Mouse (Mus musculus) CH12.LX (cell line): ENCODE data around the gene Notch3. TPM values are rescaled to one million over a fixed set of nuclear protein-coding genes. Genes with fewer than 3 reads are reported as not detected.

ENCODE experiments used
- DNase-seq: peaks from one replicate; pipeline ENCODE4 v3.0.0-alpha.2; 2013; ENCODE audit errors: extremely low read depth
- H3K27ac ChIP-seq: 2 replicates; pipeline ENCODE4 v1.5.1; 2012; ENCODE audit warnings: low read depth, mild to moderate bottlenecking, control low read depth, moderate library complexity; ENCODE audit not compliant: insufficient read depth
- H3K27me3 ChIP-seq: replicated peaks from 2 replicates; pipeline ENCODE3; 2012; ENCODE audit warnings: inconsistent platforms
- H3K36me3 ChIP-seq, 2 experiments: replicated peaks in 1 of 2; 2 replicates each; pipeline versions ENCODE3 to v1.6.1; 2012; ENCODE audit warnings: inconsistent platforms in 1 of 2, low read length in 1 of 2, mild to moderate bottlenecking in 1 of 2, mixed read lengths in 1 of 2, moderate library complexity in 1 of 2; ENCODE audit not compliant: control insufficient read depth in 1 of 2, insufficient read depth in 1 of 2
- H3K4me1 ChIP-seq, 2 experiments: 2 replicates each; pipeline ENCODE4 v1.6.1; 2012; ENCODE audit warnings: inconsistent platforms in 1 of 2, moderate library complexity in 1 of 2; ENCODE audit not compliant: insufficient read depth in 2 of 2, control insufficient read depth in 1 of 2
- H3K4me2 ChIP-seq: 2 replicates; pipeline ENCODE4 v1.6.1; 2012; ENCODE audit warnings: low read depth, mild to moderate bottlenecking, control low read depth; ENCODE audit not compliant: poor library complexity, insufficient read depth, severe bottlenecking
- H3K4me3 ChIP-seq, 3 experiments: fragments of 150-350 bp in 1 of 3; sonication (generic) in 1 of 3; replicated peaks in 1 of 3; 2 replicates each; pipeline versions ENCODE3 to v1.5.1; 2011 to 2012; ENCODE audit warnings: low read depth in 2 of 3, low read length in 2 of 3, mild to moderate bottlenecking in 2 of 3, moderate library complexity in 2 of 3, control low read depth in 1 of 3, improper control_type of control experiment in 1 of 3, inconsistent platforms in 1 of 3, mixed read lengths in 1 of 3; ENCODE audit not compliant: poor library complexity in 1 of 3
- H3K79me2 ChIP-seq: replicated peaks from 2 replicates; pipeline ENCODE4 v1.6.1; 2012; ENCODE audit warnings: mild to moderate bottlenecking, moderate library complexity; ENCODE audit not compliant: control insufficient read depth, poor library complexity, insufficient read depth, severe bottlenecking; ENCODE audit errors: extremely low read depth
- H3K9ac ChIP-seq: 2 replicates; pipeline ENCODE4 v1.6.1; 2012; ENCODE audit warnings: low read depth, mild to moderate bottlenecking, control low read depth, moderate library complexity; ENCODE audit not compliant: insufficient read depth
- H3K9me3 ChIP-seq: replicated peaks from 2 replicates; pipeline ENCODE3; 2012; ENCODE audit warnings: low read length, inconsistent platforms, mixed read lengths
- BHLHE40 ChIP-seq: IDR thresholded peaks from 2 replicates; pipeline ENCODE4 v1.6.1; 2011; ENCODE audit warnings: mild to moderate bottlenecking, low read depth, low read length, improper control_type of control experiment
- CHD2 ChIP-seq: IDR thresholded peaks from 2 replicates; pipeline ENCODE4 v1.6.1; 2011; ENCODE audit warnings: low read length, improper control_type of control experiment
- CTCF ChIP-seq, 2 experiments: IDR thresholded peaks in 1 of 2; conservative IDR thresholded peaks in 1 of 2; 2 replicates each; pipeline ENCODE4 v1.5.1; 2011 to 2012; ENCODE audit warnings: low read depth in 2 of 2, low read length in 2 of 2, improper control_type of control experiment in 1 of 2, inconsistent platforms in 1 of 2, mild to moderate bottlenecking in 1 of 2, moderate library complexity in 1 of 2
- E2F4 ChIP-seq: IDR thresholded peaks from 2 replicates; pipeline ENCODE4 v1.6.1; 2011; ENCODE audit warnings: low read depth, low read length, improper control_type of control experiment; ENCODE audit not compliant: insufficient replicate concordance
- ETS1 ChIP-seq: conservative IDR thresholded peaks from 2 replicates; pipeline ENCODE4 v1.6.1; 2012; ENCODE audit warnings: low read depth, mild to moderate bottlenecking, inconsistent platforms, low read length, improper control_type of control experiment, moderate library complexity
- GABPA ChIP-seq: IDR thresholded peaks from 2 replicates; pipeline ENCODE4 v1.6.1; 2012; ENCODE audit warnings: low read depth, low read length, improper control_type of control experiment, inconsistent platforms; ENCODE audit not compliant: insufficient replicate concordance
- HCFC1 ChIP-seq: IDR thresholded peaks from 2 replicates; pipeline ENCODE4 v1.6.1; 2012; ENCODE audit warnings: low read depth, mild to moderate bottlenecking, inconsistent platforms, low read length, improper control_type of control experiment
- JUND ChIP-seq: conservative IDR thresholded peaks from 2 replicates; pipeline ENCODE4 v1.6.1; 2011; ENCODE audit warnings: low read depth, low read length, improper control_type of control experiment
- MAFK ChIP-seq: IDR thresholded peaks from 2 replicates; pipeline ENCODE4 v1.6.1; 2011; ENCODE audit warnings: low read length, improper control_type of control experiment; ENCODE audit not compliant: insufficient replicate concordance
- MEF2A ChIP-seq: IDR thresholded peaks from 2 replicates; pipeline ENCODE4 v1.6.1; 2014; ENCODE audit warnings: low read depth, mild to moderate bottlenecking, inconsistent platforms, low read length, improper control_type of control experiment, borderline replicate concordance
- MYC ChIP-seq: IDR thresholded peaks from 2 replicates; pipeline ENCODE4 v1.6.1; 2011; ENCODE audit warnings: low read depth, mild to moderate bottlenecking, improper control_type of control experiment, low read length
- NELFE ChIP-seq: IDR thresholded peaks from 2 replicates; pipeline ENCODE4 v1.6.1; 2011; ENCODE audit warnings: low read depth, low read length, improper control_type of control experiment
- POLR2A ChIP-seq: IDR thresholded peaks from 2 replicates; pipeline ENCODE4 v1.6.1; 2011; ENCODE audit warnings: low read depth, mild to moderate bottlenecking, improper control_type of control experiment, low read length
- POLR2AphosphoS2 ChIP-seq: IDR thresholded peaks from 2 replicates; pipeline ENCODE4 v1.6.1; 2011; ENCODE audit warnings: low read depth, low read length, improper control_type of control experiment
- SIN3A ChIP-seq: IDR thresholded peaks from 2 replicates; pipeline ENCODE4 v1.6.1; 2012; ENCODE audit warnings: low read length, improper control_type of control experiment, inconsistent platforms
- SMC3 ChIP-seq: IDR thresholded peaks from 2 replicates; pipeline ENCODE4 v1.6.1; 2011; ENCODE audit warnings: low read depth, low read length, improper control_type of control experiment
- dilution Hi-C: fragments of 300-500 bp; cut with MboI; formaldehyde crosslinking; loops from 2 replicates; pipeline ENCODE4 v1.14.3; 2020; ENCODE audit warnings: low sequenced_read_pairs; ENCODE audit not compliant: extremely low pct_unique_long_range_greater_than_20kb, extremely low pct_ligation_motif_present
- in situ Hi-C: fragments of 300-500 bp; cut with MboI; formaldehyde crosslinking; loops from 3 replicates; pipeline ENCODE4 v1.14.3; 2019; ENCODE audit warnings: low sequenced_read_pairs, low pct_ligation_motif_present, low pct_unique_long_range_greater_than_20kb, mixed read lengths
- polyA plus RNA-seq: library from polyadenylated mRNA; unstranded; fragments of >175 nt; gene quantifications from 2 replicates; pipeline ENCODE4 v1.2.1, GENCODE M21; 2012; ENCODE audit warnings: low read depth; ENCODE audit not compliant: insufficient read length
- total RNA-seq, 2 experiments: library from RNA; depleted of rRNA; stranded (reverse); fragments of 300-350 nt in 1 of 2; fragments of >200 nt in 1 of 2; gene quantifications; 2 replicates each; pipeline ENCODE4 v1.2.3; 2012 to 2014

Notch3 gene
- total and polyA plus RNA-seq, 3 experiments: 0.17 TPM; not detected in 2

DNA sequence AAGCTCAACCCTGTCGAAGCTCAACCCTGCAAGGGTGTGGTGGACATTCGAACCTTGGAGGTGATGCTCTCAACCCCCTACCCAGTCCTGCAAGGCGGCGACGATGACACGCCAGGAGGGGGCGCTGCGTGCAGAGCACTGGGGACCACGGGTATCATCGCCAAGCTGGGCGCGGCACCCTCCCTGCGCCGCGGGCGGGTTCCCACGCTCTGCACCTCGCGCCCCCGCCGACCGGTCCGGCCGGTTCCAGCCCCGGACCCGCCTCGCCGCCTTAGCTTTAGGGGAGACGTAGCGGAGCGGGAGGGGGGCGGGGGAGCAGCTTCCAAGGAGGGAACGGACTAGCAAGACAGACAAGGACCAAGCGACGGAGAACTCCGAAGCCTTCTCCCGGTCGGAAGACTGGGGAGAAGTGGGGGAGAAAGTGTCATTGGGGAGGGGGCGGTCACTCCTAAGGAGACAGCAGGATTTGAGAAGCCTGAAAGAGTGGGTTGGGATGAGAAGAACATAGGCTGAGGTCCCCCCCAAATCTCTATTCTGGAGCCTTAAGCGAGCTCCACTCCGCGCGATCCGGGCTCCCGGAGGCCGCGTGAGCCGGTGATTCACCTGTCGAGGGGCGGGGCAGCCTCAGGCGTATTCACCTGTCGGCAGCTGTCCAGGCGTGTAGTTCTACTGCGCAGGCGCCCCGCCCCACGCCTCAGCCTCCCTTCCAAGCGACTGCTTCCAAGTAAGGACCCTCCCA is 4.4 kb downstream of the Notch3 start:
- H3K36me3 ChIP-seq: no peaks in the 10 kb centered on the region
- H3K9me3 ChIP-seq: peaks cover 3% of the 10 kb centered on the region
- DNase-seq: no peak
- H3K27me3 ChIP-seq: peaks cover 54% of the 10 kb centered on the region
- H3K4me3 ChIP-seq: no peak overlapping the region
- no peak overlapping the region for H3K9ac ChIP-seq
- H3K4me1 ChIP-seq: peaks cover 27 to 31% of the 10 kb centered on the region in 2 experiments
- no peak overlapping the region for H3K4me2 ChIP-seq
- dilution Hi-C loops: no loop called here
- H3K79me2 ChIP-seq: no peaks in the 10 kb centered on the region
- no peak overlapping the region for H3K27ac ChIP-seq
- in situ Hi-C loops: no loop called here
- TF ChIP-seq POLR2AphosphoS2 (no peak), CTCF (conservative IDR thresholded peaks at IDR 0.05 in 1 of 2, IDR thresholded peaks at IDR 0.05 in 1 of 2; ENCODE audit: low read depth in 2 of 2, low read length in 2 of 2) (peak in 1 of 2 experiments; percentile 17; a peak in 2 of 4 replicates)

DNA sequence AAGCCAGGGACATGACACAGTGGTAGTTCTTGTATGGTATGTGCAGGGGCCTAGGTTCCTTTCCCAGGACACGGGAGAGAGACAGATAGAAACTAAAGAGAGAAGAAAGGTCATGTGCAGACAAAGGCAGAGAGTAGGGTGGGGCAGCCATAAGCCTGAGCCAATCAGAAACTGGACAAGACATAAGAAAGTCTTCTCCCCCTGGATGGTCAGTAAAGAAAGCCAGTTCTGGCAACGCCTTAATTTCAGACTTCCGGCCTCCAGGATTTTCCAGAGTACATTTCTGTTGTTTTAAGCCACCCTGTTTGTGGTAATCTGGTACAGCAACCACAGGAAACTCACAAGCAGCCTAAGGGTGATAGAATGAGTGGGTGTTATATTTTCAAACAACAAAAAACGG is 5.8 kb downstream of the Notch3 start:
- H3K36me3 ChIP-seq: no peaks in the 10 kb centered on the region
- peaks cover 51% of the 10 kb centered on the region for H3K27me3 ChIP-seq
- no peak overlapping the region for H3K4me3 ChIP-seq
- TF ChIP-seq ETS1 (no peak), CHD2 (no peak), JUND (no peak), POLR2A (no peak), E2F4 (no peak), BHLHE40 (no peak), MYC (no peak), MAFK (no peak), SMC3 (no peak), HCFC1 (no peak), MEF2A (no peak), NELFE (no peak), GABPA (no peak), SIN3A (no peak)
- H3K9me3 ChIP-seq: no peaks in the 10 kb centered on the region
- in situ Hi-C loops: no loop called here
- no peaks in the 10 kb centered on the region for H3K79me2 ChIP-seq
- dilution Hi-C loops: no loop called here
- H3K4me1 ChIP-seq: peaks cover 24 to 28% of the 10 kb centered on the region in 2 experiments
- no peak overlapping the region for H3K27ac ChIP-seq
- H3K4me2 ChIP-seq: no peak overlapping the region
- no peak for DNase-seq
- H3K9ac ChIP-seq: no peak overlapping the region
